Mouse (Mus musculus) embryonic facial prominence, embryonic 12.5 days (tissue): ENCODE measurements around the gene Rpl23. TPM values are rescaled to one million over a fixed set of nuclear protein-coding genes. Genes with fewer than 3 reads are reported as not detected.

ENCODE experiments used
- ATAC-seq: fragments of 200-750 bp; cut with Nextera tagmentation; 2 replicates; pipeline ENCODE4 v1.8.0; 2017; ENCODE audit not compliant: insufficient number of reproducible peaks, insufficient read depth, low FRiP score, low TSS enrichment
- H3K27ac ChIP-seq: fragments of 300-500 bp; sonication (generic); 2 replicates; pipeline ENCODE4 v1.5.1; 2016; ENCODE audit warnings: mild to moderate bottlenecking
- H3K27me3 ChIP-seq: fragments of 300-500 bp; sonication (generic); 2 replicates; pipeline ENCODE4 v1.6.1; 2016; ENCODE audit warnings: mild to moderate bottlenecking, moderate library complexity
- H3K36me3 ChIP-seq: fragments of 300-500 bp; sonication (generic); 2 replicates; pipeline ENCODE4 v1.6.1; 2016; ENCODE audit warnings: mild to moderate bottlenecking
- H3K4me1 ChIP-seq: fragments of 300-500 bp; sonication (generic); 2 replicates; pipeline ENCODE4 v1.6.1; 2016
- H3K4me2 ChIP-seq: fragments of 300-500 bp; sonication (generic); replicated peaks from 2 replicates; pipeline ENCODE4 v1.6.1; 2016; ENCODE audit warnings: mild to moderate bottlenecking, moderate library complexity
- H3K4me3 ChIP-seq: fragments of 300-500 bp; sonication (generic); 2 replicates; pipeline ENCODE4 v1.5.1; 2016; ENCODE audit warnings: mild to moderate bottlenecking
- H3K9ac ChIP-seq: fragments of 300-500 bp; sonication (generic); 2 replicates; pipeline ENCODE4 v1.6.1; 2016; ENCODE audit warnings: mild to moderate bottlenecking, moderate library complexity
- H3K9me3 ChIP-seq: fragments of 300-500 bp; sonication (generic); 2 replicates; pipeline ENCODE4 v1.6.1; 2016; ENCODE audit warnings: mild to moderate bottlenecking, moderate library complexity
- WGBS: fragments of 180-500 bp; shearing (Covaris S2); methylation state at CpG from one replicate; pipeline ENCODE4 v1.1.7; 2016; 5-methylcytosine and 5-hydroxymethylcytosine counted together
- polyA plus RNA-seq: library from polyadenylated mRNA; unstranded; fragments of >200 nt; fragmentation: Nextera tagmentation; extraction: Ambion mirVana; gene quantifications from 2 replicates; pipeline ENCODE4 v1.2.1, GENCODE M21; 2016

Rpl23 gene
- polyA plus RNA-seq, 1 experiment from 2014 or later, result 481 TPM

- ATAC-seq, result 0 out of 2 replicates have a peak, but pooled peaks have one; percentile 29
- WGBS, result 55% methylated on average over 5 of the region's 5 CpGs
- Histone ChIP-seq H3K27me3 (no peaks in the 10 kb centered on the region), H3K36me3 (peaks cover 48% of the 10 kb centered on the region), H3K4me3 (no peak overlapping the region), H3K9me3 (no peaks in the 10 kb centered on the region), H3K27ac (no peak overlapping the region), H3K4me2 (no peak overlapping the region), H3K9ac (no peak overlapping the region), H3K4me1 (peaks cover 13% of the 10 kb centered on the region)
Measured at GRCm38 (mm10) chr11:97776497-97777128, 5.6 kb downstream of the Rpl23 start.

DNA sequence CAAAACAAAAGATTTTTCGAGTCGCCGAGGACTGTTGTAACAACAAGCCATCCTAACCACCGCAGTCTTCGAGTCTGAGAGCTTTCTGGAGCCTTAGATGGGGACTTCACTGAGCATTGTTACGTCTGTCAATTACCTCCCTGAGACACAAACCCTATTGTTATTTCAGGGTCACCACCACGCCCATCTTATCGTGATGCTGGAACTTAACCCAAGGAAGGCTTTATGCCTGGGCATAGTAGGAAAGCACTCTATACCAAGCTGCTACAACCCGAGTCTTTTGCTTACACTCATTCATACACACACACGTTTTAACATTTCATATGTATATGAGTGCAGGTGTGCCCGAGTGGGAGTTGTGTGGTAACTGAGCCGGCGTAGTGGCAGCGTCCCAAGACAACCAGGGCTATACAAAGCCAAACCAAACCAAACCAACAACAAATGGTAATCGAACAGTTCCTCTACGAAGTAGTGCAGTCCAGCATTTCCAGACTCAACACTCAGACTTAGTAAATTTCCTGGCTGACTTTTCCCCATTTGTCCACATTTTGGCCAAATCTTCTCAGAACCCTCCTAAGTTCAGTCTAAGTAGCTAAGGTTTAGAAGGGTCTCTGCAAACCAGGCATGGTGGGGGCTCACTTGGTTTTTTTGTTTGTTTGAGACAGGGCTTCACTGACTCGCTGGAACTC is 6.3 kb downstream of the Rpl23 start, which contains the start of gene 1700001P01Rik:
Gene 1700001P01Rik, minus strand, starts transcription at position 111 of the 689 bp plus-strand sequence.
- 55% methylated on average over 17 of the region's 17 CpGs for WGBS
- Histone ChIP-seq H3K9me3 (no peaks in the 10 kb centered on the region), H3K27me3 (no peaks in the 10 kb centered on the region), H3K4me3 (no peak within 1 kb of the TSS), H3K27ac (no peak within 1 kb of the TSS), H3K4me1 (peaks cover 12% of the 10 kb centered on the region), H3K9ac (no peak within 1 kb of the TSS), H3K36me3 (peaks cover 47% of the 10 kb centered on the region), H3K4me2 (no peak within 1 kb of the TSS)
- ATAC-seq, result no peak

GRCm38 (mm10) chr11:97775186-97775585 is 7.1 kb downstream of the Rpl23 start:
- no peaks in the 10 kb centered on the region for H3K27me3 ChIP-seq
- ATAC-seq, result no peak
- WGBS, result 79% methylated on average over 13 of the region's 13 CpGs
- H3K4me3 ChIP-seq, result no peak overlapping the region
- no peak overlapping the region for H3K27ac ChIP-seq
- H3K4me1 ChIP-seq, result peaks cover 5% of the 10 kb centered on the region
- H3K36me3 ChIP-seq, result peaks cover 39% of the 10 kb centered on the region
- H3K4me2 ChIP-seq, result no peak overlapping the region
- no peak overlapping the region for H3K9ac ChIP-seq
- H3K9me3 ChIP-seq, result no peaks in the 10 kb centered on the region

DNA sequence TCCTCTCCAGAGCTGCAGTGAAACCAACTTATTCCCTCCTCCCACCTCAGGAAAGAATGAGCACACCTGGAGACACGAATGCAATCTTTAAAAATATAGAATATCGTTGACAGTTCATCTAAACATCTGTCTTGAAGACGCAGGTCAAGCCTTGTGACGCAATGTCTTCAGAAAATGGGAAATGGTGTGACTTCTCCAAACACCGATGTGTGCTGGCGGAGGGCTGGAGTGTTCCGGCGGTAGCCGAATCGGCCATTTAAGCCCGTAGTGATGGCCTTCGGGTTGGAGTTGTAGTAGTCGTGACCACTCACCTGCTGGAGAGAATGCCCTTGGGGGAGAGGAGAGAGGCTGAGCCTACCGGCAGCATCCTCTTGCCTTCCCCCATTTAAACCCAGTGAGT is 10.8 kb downstream of the Rpl23 start:
- Histone ChIP-seq H3K4me1 (no peaks in the 10 kb centered on the region; the same call in 1 of the 2 replicates), H3K4me2 (no peak overlapping the region), H3K27me3 (no peaks in the 10 kb centered on the region), H3K9me3 (no peaks in the 10 kb centered on the region), H3K27ac (no peak overlapping the region), H3K36me3 (peaks cover 3% of the 10 kb centered on the region), H3K4me3 (no peak overlapping the region), H3K9ac (no peak overlapping the region)
- no peak for ATAC-seq
- 82% methylated on average over 14 of the region's 14 CpGs for WGBS

GRCm38 (mm10) chr11:97769704-97770103 is 12.5 kb downstream of the Rpl23 start:
- Histone ChIP-seq H3K36me3 (no peaks in the 10 kb centered on the region), H3K9ac (no peak overlapping the region), H3K9me3 (no peaks in the 10 kb centered on the region), H3K4me3 (no peak overlapping the region), H3K4me2 (no peak overlapping the region), H3K4me1 (peaks cover 12% of the 10 kb centered on the region; the same call in 1 of the 2 replicates), H3K27ac (no peak overlapping the region), H3K27me3 (no peaks in the 10 kb centered on the region)
- 45% methylated on average over 2 of the region's 2 CpGs for WGBS
- no peak for ATAC-seq

DNA sequence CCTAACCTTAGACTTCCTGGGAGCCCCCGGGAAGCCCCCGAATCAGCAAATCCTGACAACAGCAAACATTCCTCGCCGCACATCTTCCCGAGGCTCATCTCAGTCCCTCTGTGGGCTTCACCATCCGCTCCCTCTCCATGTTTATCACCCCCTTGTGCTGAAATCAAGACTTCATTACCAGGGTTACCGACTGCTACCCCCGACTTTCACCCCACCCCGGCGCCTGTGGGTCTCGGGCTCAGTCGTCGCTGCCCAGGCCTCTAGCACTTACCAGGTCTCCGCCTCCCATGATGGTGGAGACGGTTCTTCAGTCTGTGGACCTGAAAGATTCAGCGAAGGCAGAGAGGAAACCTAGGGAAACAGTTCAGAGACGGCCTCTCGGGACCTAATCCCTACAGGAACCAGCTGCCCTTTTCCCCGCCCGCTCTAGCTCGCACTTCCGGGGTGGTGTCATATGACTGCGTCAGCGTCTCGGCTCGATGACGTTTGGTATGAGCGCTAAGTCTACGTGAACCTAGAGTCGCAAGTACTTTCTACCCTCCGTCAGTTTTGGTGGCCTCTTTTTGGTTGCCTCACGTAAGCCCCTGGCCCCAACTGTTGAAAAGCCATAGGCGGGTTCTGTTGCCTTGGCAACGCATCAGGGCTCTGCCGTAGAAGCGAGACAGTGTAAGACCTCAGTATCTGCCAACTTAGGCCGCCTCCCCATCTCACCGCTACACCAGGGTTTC is 15.9 kb downstream of the Rpl23 start, which contains the start of gene Cwc25:
Gene Cwc25, minus strand, starts transcription at position 403 of the 728 bp plus-strand sequence.
- H3K9me3 ChIP-seq, result no peaks in the 10 kb centered on the region
- ATAC-seq, result peak; percentile 85
- under 1% methylated on average over 38 of the region's 38 CpGs for WGBS

GRCm38 (mm10) chr11:97761638-97762037 is 20.6 kb downstream of the Rpl23 start:
- Histone ChIP-seq H3K4me2 (no peak overlapping the region), H3K4me3 (no peak overlapping the region), H3K36me3 (peaks cover 57% of the 10 kb centered on the region), H3K27me3 (no peaks in the 10 kb centered on the region), H3K9ac (no peak overlapping the region), H3K27ac (no peak overlapping the region), H3K9me3 (no peaks in the 10 kb centered on the region), H3K4me1 (peaks cover 13% of the 10 kb centered on the region; the same call in 1 of the 2 replicates)
- ATAC-seq, result no peak

More for the DNA sequence above, 15.9 kb downstream of the Rpl23 start, which contains the start of gene Cwc25:
- Histone ChIP-seq H3K27ac (peak within 1 kb of the TSS; percentile 89), H3K4me1 (peaks cover 13% of the 10 kb centered on the region; the same call in 1 of the 2 replicates), H3K27me3 (no peaks in the 10 kb centered on the region), H3K4me2 (peak within 1 kb of the TSS; percentile 84), H3K9ac (peak within 1 kb of the TSS; percentile 87), H3K4me3 (peak within 1 kb of the TSS; percentile 94), H3K36me3 (peaks cover 24% of the 10 kb centered on the region)

- Histone ChIP-seq H3K4me2 (no peak overlapping the region), H3K9me3 (no peaks in the 10 kb centered on the region), H3K4me3 (no peak overlapping the region), H3K27me3 (no peaks in the 10 kb centered on the region), H3K36me3 (peaks cover 76% of the 10 kb centered on the region), H3K9ac (no peak overlapping the region), H3K27ac (no peak overlapping the region), H3K4me1 (no peaks in the 10 kb centered on the region)
- 87% methylated on average over 6 of the region's 6 CpGs for WGBS
- no peak for ATAC-seq
Measured at GRCm38 (mm10) chr11:97758942-97759341, 23.3 kb downstream of the Rpl23 start.

DNA sequence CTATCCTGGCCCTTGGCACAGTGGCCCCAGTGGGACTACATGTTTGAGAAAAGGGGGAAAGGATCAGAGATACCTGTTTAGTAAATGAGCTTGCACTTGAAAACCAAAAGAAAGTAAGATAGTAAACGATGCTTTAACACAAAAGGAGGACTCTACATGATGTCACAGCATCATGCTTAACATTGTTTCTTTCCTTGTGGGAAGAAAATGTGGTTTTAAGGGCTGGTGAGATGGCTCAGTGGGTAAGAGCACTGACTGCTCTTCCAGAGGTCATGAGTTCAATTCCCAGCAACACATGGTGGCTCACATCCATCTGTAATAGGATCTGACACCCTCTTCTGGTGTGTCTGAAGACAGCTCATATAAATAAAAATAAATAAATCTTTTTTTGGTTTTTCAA is 24.1 kb downstream of the Rpl23 start:
- H3K9ac ChIP-seq, result no peak overlapping the region
- H3K27ac ChIP-seq, result no peak overlapping the region
- H3K36me3 ChIP-seq, result peaks cover 78% of the 10 kb centered on the region
- ATAC-seq, result no peak
- H3K4me1 ChIP-seq, result no peaks in the 10 kb centered on the region
- no peak overlapping the region for H3K4me3 ChIP-seq
- H3K27me3 ChIP-seq, result no peaks in the 10 kb centered on the region
- H3K9me3 ChIP-seq, result no peaks in the 10 kb centered on the region
- 88% methylated on average over 1 of the region's 1 CpGs for WGBS
- no peak overlapping the region for H3K4me2 ChIP-seq

GRCm38 (mm10) chr11:97753277-97753676 is 29.0 kb downstream of the Rpl23 start:
- no peak overlapping the region for H3K9ac ChIP-seq
- H3K36me3 ChIP-seq, result peaks cover 83% of the 10 kb centered on the region
- H3K4me3 ChIP-seq, result no peak overlapping the region
- no peak overlapping the region for H3K4me2 ChIP-seq
- WGBS, result 93% methylated on average over 8 of the region's 8 CpGs
- no peak overlapping the region for H3K27ac ChIP-seq
- H3K4me1 ChIP-seq, result no peaks in the 10 kb centered on the region
- no peaks in the 10 kb centered on the region for H3K9me3 ChIP-seq
- ATAC-seq, result no peak
- no peaks in the 10 kb centered on the region for H3K27me3 ChIP-seq

GRCm38 (mm10) chr11:97748496-97748895 is 33.7 kb downstream of the Rpl23 start:
- H3K27ac ChIP-seq, result no peak overlapping the region
- H3K36me3 ChIP-seq, result peaks cover 66% of the 10 kb centered on the region
- ATAC-seq, result no peak
- 84% methylated on average over 5 of the region's 5 CpGs for WGBS
- no peak overlapping the region for H3K4me3 ChIP-seq
- H3K9ac ChIP-seq, result no peak overlapping the region
- no peaks in the 10 kb centered on the region for H3K27me3 ChIP-seq
- H3K4me2 ChIP-seq, result no peak overlapping the region
- H3K4me1 ChIP-seq, result peaks cover 1% of the 10 kb centered on the region; the same call in 1 of the 2 replicates
- H3K9me3 ChIP-seq, result no peaks in the 10 kb centered on the region
